Mouse (Mus musculus) cortical plate, adult 2 months (tissue): ENCODE data around the gene Kpna2.

Experiments used
- CTCF ChIP-seq: fragments of 200-500 bp; IDR thresholded peaks from 2 replicates; pipeline ENCODE4 v1.5.1; 2011; ENCODE audit warnings: mild to moderate bottlenecking, control low read depth, low read length; ENCODE audit not compliant: insufficient read depth; ENCODE audit errors: extremely low read depth
- POLR2A ChIP-seq: fragments of 200-500 bp; IDR thresholded peaks from 2 replicates; pipeline ENCODE4 v1.6.1; 2011; ENCODE audit warnings: mild to moderate bottlenecking, low read length, control low read depth; ENCODE audit not compliant: insufficient read depth; ENCODE audit errors: extremely low read depth

DNA sequence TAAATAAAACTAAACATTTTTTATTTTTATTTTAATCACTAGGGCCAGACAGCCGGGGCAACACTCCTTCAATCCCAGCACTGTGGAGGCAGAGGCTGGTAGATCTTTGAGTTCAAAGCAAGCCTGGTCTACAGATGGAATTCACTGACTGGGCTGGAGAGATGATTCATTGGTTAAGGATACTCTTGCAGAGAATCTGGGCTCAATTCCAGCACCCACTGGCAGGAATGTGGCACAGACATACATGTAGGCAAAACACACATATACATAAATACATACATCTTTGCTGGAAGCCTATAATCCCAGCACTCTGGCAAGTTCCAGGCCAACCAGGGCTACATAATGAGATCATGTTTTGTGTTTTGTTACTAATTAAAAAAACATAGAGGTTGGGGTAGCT is 6.2 kb upstream of the Kpna2 start:
- no peak for TF ChIP-seq POLR2A
- no peak for TF ChIP-seq CTCF
